Mouse (Mus musculus) kidney, embryonic 14.5 days (tissue): Measurements from ENCODE around the gene BC025920. TPM values are rescaled to one million over a fixed set of nuclear protein-coding genes. Genes with fewer than 3 reads are reported as not detected.
A peak's percentile ranks its signal among the peaks of the same experiment; 100 is the strongest.

ENCODE experiments used
- ATAC-seq: fragments of 200-750 bp; cut with Nextera tagmentation; 2 replicates; pipeline ENCODE4 v1.8.0; 2017; ENCODE audit warnings: moderate number of reproducible peaks, mild to moderate bottlenecking, moderate TSS enrichment, moderate library complexity; ENCODE audit not compliant: low FRiP score, low TSS enrichment
- H3K27ac ChIP-seq: fragments of 300-500 bp; sonication (generic); 2 replicates; pipeline ENCODE4 v1.5.1; 2014; ENCODE audit warnings: low read depth, mild to moderate bottlenecking, low read length, moderate library complexity, mixed read lengths
- H3K27me3 ChIP-seq: fragments of 300-500 bp; sonication (generic); 2 replicates; pipeline ENCODE4 v1.6.1; 2014; ENCODE audit warnings: mild to moderate bottlenecking, low read length; ENCODE audit not compliant: control insufficient read depth, insufficient read depth
- H3K36me3 ChIP-seq: fragments of 300-500 bp; sonication (generic); 2 replicates; pipeline ENCODE4 v1.6.1; 2014; ENCODE audit warnings: low read length, mixed read lengths; ENCODE audit not compliant: control insufficient read depth, insufficient read depth
- H3K4me1 ChIP-seq: fragments of 300-500 bp; sonication (generic); 2 replicates; pipeline ENCODE4 v1.6.1; 2014; ENCODE audit warnings: low read length, mixed read lengths; ENCODE audit not compliant: control insufficient read depth, insufficient read depth
- H3K4me2 ChIP-seq: fragments of 300-500 bp; sonication (generic); replicated peaks from 2 replicates; pipeline ENCODE4 v1.6.1; 2014; ENCODE audit warnings: low read depth, mild to moderate bottlenecking, low read length
- H3K4me3 ChIP-seq: fragments of 300-500 bp; sonication (generic); 2 replicates; pipeline ENCODE4 v1.5.1; 2014; ENCODE audit warnings: mild to moderate bottlenecking, low read length
- H3K9ac ChIP-seq: fragments of 300-500 bp; sonication (generic); 2 replicates; pipeline ENCODE4 v1.6.1; 2014; ENCODE audit warnings: low read depth, mild to moderate bottlenecking, low read length, moderate library complexity
- H3K9me3 ChIP-seq: fragments of 300-500 bp; sonication (generic); 2 replicates; pipeline ENCODE4 v1.6.1; 2016; ENCODE audit warnings: low read length; ENCODE audit not compliant: control insufficient read depth
- WGBS: fragments of 180-500 bp; shearing (Covaris S2); extraction: QIAGEN DNeasy Blood & Tissue Kit; methylation state at CpG from one replicate; pipeline ENCODE4 v1.1.7; 2014; 5-methylcytosine and 5-hydroxymethylcytosine counted together
- polyA plus RNA-seq: library from polyadenylated mRNA; unstranded; fragments of >200 nt; fragmentation: Nextera tagmentation; extraction: Ambion mirVana; gene quantifications from 2 replicates; pipeline ENCODE4 v1.2.1, GENCODE M21; 2014

BC025920 gene
- polyA plus RNA-seq, 1 experiment from 2014 or later = 0.84 TPM

- peak overlapping the region; percentile 97; the same call in 1 of the 2 replicates for H3K27ac ChIP-seq
- WGBS = 80% methylated on average over 8 of the region's 8 CpGs
- peak overlapping the region; percentile 88 for H3K4me2 ChIP-seq
- peaks cover 9% of the 10 kb centered on the region for H3K4me1 ChIP-seq
- H3K9ac ChIP-seq = peak overlapping the region; percentile 92; the same call in 1 of the 2 replicates
- no peaks in the 10 kb centered on the region for H3K27me3 ChIP-seq
- no peaks in the 10 kb centered on the region for H3K9me3 ChIP-seq
- peak overlapping the region; percentile 71; the same call in 1 of the 2 replicates for H3K4me3 ChIP-seq
- no peak for ATAC-seq
- H3K36me3 ChIP-seq = no peaks in the 10 kb centered on the region; the same call in 1 of the 2 replicates
Observed at GRCm38 (mm10) chr10:81641978-81642647, 36.0 kb downstream of the BC025920 start.

- Histone ChIP-seq H3K4me3 (peak overlapping the region; percentile 71), H3K36me3 (no peaks in the 10 kb centered on the region; the same call in 1 of the 2 replicates), H3K4me1 (peaks cover 9% of the 10 kb centered on the region), H3K4me2 (peak overlapping the region; percentile 88), H3K9ac (peak overlapping the region; percentile 92), H3K27me3 (no peaks in the 10 kb centered on the region), H3K27ac (peak overlapping the region; percentile 97), H3K9me3 (no peaks in the 10 kb centered on the region)
- 20% methylated on average over 24 of the region's 24 CpGs for WGBS
- ATAC-seq = peak; percentile 37
Observed at GRCm38 (mm10) chr10:81642648-81643448, 36.8 kb downstream of the BC025920 start.

- H3K27ac ChIP-seq = peak overlapping the region; percentile 97
- H3K9ac ChIP-seq = peak overlapping the region; percentile 92
- peak overlapping the region; percentile 88 for H3K4me2 ChIP-seq
- ATAC-seq = peak; percentile 91
- H3K27me3 ChIP-seq = no peaks in the 10 kb centered on the region
- H3K4me1 ChIP-seq = peaks cover 9% of the 10 kb centered on the region
- H3K9me3 ChIP-seq = no peaks in the 10 kb centered on the region
- H3K4me3 ChIP-seq = peak overlapping the region; percentile 71
- H3K36me3 ChIP-seq = no peaks in the 10 kb centered on the region; the same call in 1 of the 2 replicates
- 1% methylated on average over 75 of the region's 75 CpGs for WGBS
Observed at GRCm38 (mm10) chr10:81643449-81644055, 37.5 kb downstream of the BC025920 start.

- Histone ChIP-seq H3K27me3 (no peaks in the 10 kb centered on the region), H3K27ac (peak overlapping the region; percentile 97), H3K4me3 (peak overlapping the region; percentile 71), H3K4me2 (peak overlapping the region; percentile 88), H3K9me3 (no peaks in the 10 kb centered on the region), H3K36me3 (no peaks in the 10 kb centered on the region; the same call in 1 of the 2 replicates), H3K4me1 (peaks cover 9% of the 10 kb centered on the region), H3K9ac (peak overlapping the region; percentile 92; the same call in 1 of the 2 replicates)
- 48% methylated on average over 2 of the region's 2 CpGs for whole genome bisulfite sequencing
- peak; percentile 19; the same call in 1 of the 2 replicates for ATAC-seq
Observed at GRCm38 (mm10) chr10:81644162-81644561, 38.1 kb downstream of the BC025920 start.

GRCm38 (mm10) chr10:81644716-81645115 is 38.6 kb downstream of the BC025920 start:
- H3K9me3 ChIP-seq = no peaks in the 10 kb centered on the region
- H3K27me3 ChIP-seq = no peaks in the 10 kb centered on the region
- ATAC-seq = no peak
- no peaks in the 10 kb centered on the region; the same call in 1 of the 2 replicates for H3K36me3 ChIP-seq
- H3K4me2 ChIP-seq = no peak overlapping the region
- no peak overlapping the region for H3K9ac ChIP-seq
- H3K4me3 ChIP-seq = no peak overlapping the region
- 91% methylated on average over 18 of the region's 18 CpGs for WGBS
- H3K27ac ChIP-seq = no peak overlapping the region
- H3K4me1 ChIP-seq = peaks cover 9% of the 10 kb centered on the region

GRCm38 (mm10) chr10:81645391-81645790 is 39.3 kb downstream of the BC025920 start:
- 90% methylated on average over 4 of the region's 4 CpGs for WGBS
- H3K4me1 ChIP-seq = peaks cover 12% of the 10 kb centered on the region
- H3K27me3 ChIP-seq = no peaks in the 10 kb centered on the region
- H3K9ac ChIP-seq = no peak overlapping the region
- H3K36me3 ChIP-seq = no peaks in the 10 kb centered on the region; the same call in 1 of the 2 replicates
- H3K4me2 ChIP-seq = no peak overlapping the region
- no peak overlapping the region for H3K4me3 ChIP-seq
- ATAC-seq = no peak
- H3K27ac ChIP-seq = no peak overlapping the region
- H3K9me3 ChIP-seq = 0 out of 2 replicates have a peak, but pooled peaks cover 2% of the 10 kb centered on the region

- ATAC-seq = no peak
- WGBS = 79% methylated on average over 7 of the region's 7 CpGs
- H3K27ac ChIP-seq = no peak overlapping the region
Observed at GRCm38 (mm10) chr10:81646015-81646555, 40.0 kb downstream of the BC025920 start.

More at GRCm38 (mm10) chr10:81646015-81646555, 40.0 kb downstream of the BC025920 start:
- Histone ChIP-seq H3K9me3 (peaks cover 8% of the 10 kb centered on the region; the same call in 1 of the 2 replicates), H3K27me3 (no peaks in the 10 kb centered on the region), H3K4me3 (no peak overlapping the region), H3K9ac (no peak overlapping the region), H3K4me1 (peaks cover 12% of the 10 kb centered on the region), H3K4me2 (no peak overlapping the region), H3K36me3 (no peaks in the 10 kb centered on the region; the same call in 1 of the 2 replicates)
